Mouse (Mus musculus): Measurements from ENCODE around the gene Ak5. TPM values are rescaled to one million over a fixed set of nuclear protein-coding genes. Genes with fewer than 3 reads are reported as not detected.

Ak5 gene
- polyA plus RNA-seq, 1 experiment = 1.4 TPM

DNA sequence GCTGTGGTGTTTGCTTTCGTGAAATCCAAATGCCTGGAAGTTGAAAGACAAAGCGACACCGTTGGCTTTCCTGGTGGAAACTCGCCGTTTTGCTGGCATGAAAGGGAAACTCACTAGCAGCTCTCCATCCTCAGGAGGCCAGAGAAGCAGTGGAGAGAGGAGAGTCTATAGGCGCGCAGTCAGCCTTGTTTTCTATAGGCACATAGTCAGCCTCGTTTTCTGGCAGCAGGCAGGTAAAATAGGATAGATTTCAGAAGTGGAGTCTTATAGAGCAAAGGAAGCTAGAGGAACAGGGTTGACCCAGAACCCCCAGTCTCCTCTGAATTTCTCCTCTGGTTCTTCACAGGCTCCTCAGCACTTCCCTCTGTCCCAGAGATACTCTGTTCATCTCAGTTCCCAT is 200.1 kb downstream of the Ak5 start:
- no peak for TF ChIP-seq CTCF (IDR thresholded peaks at IDR 0.05; ENCODE audit: control insufficient read depth, insufficient read depth, insufficient replicate concordance, low read depth, low read length)
- TF ChIP-seq POLR2A (IDR thresholded peaks at IDR 0.05; ENCODE audit: control insufficient read depth, low read depth, low read length) = no peak
- H3K4me1 ChIP-seq (ENCODE audit: control insufficient read depth, insufficient read depth, low read length) = no peaks in the 10 kb centered on the region; the same call in 1 of the 2 replicates

DNA sequence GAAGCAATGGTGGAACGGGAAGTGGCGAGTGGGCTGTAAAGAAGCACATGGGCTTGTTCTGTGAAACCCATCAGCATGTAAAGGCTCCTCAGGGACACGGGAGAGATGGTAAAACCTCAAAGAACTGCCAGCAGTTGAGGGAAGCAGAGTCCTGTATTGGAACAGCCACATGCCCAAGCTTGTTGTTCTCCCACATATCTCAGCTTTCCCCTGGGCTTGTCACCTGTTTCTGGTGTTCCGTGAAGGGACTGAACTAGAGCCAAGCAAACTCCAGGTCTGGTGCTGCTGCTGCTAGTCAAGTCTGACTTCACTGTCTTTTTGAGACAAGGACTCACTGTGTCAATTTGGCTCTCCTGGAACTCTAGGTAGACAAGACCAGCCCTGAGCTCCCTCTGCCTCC is 200.8 kb downstream of the Ak5 start:
- Histone ChIP-seq H3K4me3 (ENCODE audit: control insufficient read depth, low read depth, low read length) (no peak overlapping the region), H3K27me3 (ENCODE audit: control insufficient read depth, insufficient read depth, low read length) (no peaks in the 10 kb centered on the region), H3K27ac (ENCODE audit: control insufficient read depth, insufficient read depth, low read depth, low read length) (no peak overlapping the region), H3K4me1 (ENCODE audit: control insufficient read depth, insufficient read depth, low read length) (no peaks in the 10 kb centered on the region; the same call in 1 of the 2 replicates), H3K36me3 (ENCODE audit: control insufficient read depth, insufficient read depth, low read length) (no peaks in the 10 kb centered on the region)
- no peak for TF ChIP-seq CTCF (IDR thresholded peaks at IDR 0.05; ENCODE audit: control insufficient read depth, insufficient read depth, insufficient replicate concordance, low read depth, low read length)
- TF ChIP-seq POLR2A (IDR thresholded peaks at IDR 0.05; ENCODE audit: control insufficient read depth, low read depth, low read length) = no peak

More for the DNA sequence above, 200.1 kb downstream of the Ak5 start:
- Histone ChIP-seq H3K27me3 (ENCODE audit: control insufficient read depth, insufficient read depth, low read length) (no peaks in the 10 kb centered on the region), H3K36me3 (ENCODE audit: control insufficient read depth, insufficient read depth, low read length) (no peaks in the 10 kb centered on the region), H3K4me3 (ENCODE audit: control insufficient read depth, low read depth, low read length) (no peak overlapping the region), H3K27ac (ENCODE audit: control insufficient read depth, insufficient read depth, low read depth, low read length) (no peak overlapping the region)

DNA sequence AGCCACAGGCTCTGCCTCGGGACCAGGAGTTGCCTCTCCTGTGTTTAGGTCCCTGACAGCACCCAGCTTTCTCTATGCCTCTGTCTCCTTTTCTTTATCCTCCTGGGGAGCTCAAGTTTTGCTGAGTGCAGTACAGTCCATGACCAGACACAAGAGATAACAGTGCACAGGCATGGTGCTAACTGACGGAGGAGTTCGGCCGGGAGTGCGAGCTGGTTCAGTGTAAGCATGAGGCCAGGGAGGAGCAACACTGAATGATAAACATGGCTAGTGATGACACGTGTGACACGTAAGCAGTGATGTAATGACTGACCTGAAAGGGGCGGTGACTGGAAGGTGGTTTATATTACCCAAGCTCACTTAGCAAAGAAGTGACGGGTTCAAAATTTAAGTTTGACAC is 201.3 kb downstream of the Ak5 start:
- Histone ChIP-seq H3K36me3 (ENCODE audit: control insufficient read depth, insufficient read depth, low read length) (no peaks in the 10 kb centered on the region), H3K4me1 (ENCODE audit: control insufficient read depth, insufficient read depth, low read length) (no peaks in the 10 kb centered on the region; the same call in 1 of the 2 replicates), H3K27ac (ENCODE audit: control insufficient read depth, insufficient read depth, low read depth, low read length) (no peak overlapping the region; the same call in 1 of the 2 replicates), H3K27me3 (ENCODE audit: control insufficient read depth, insufficient read depth, low read length) (no peaks in the 10 kb centered on the region), H3K4me3 (ENCODE audit: control insufficient read depth, low read depth, low read length) (no peak overlapping the region)
- TF ChIP-seq CTCF (IDR thresholded peaks at IDR 0.05; ENCODE audit: control insufficient read depth, insufficient read depth, insufficient replicate concordance, low read depth, low read length) (no peak), POLR2A (IDR thresholded peaks at IDR 0.05; ENCODE audit: control insufficient read depth, low read depth, low read length) (no peak)

DNA sequence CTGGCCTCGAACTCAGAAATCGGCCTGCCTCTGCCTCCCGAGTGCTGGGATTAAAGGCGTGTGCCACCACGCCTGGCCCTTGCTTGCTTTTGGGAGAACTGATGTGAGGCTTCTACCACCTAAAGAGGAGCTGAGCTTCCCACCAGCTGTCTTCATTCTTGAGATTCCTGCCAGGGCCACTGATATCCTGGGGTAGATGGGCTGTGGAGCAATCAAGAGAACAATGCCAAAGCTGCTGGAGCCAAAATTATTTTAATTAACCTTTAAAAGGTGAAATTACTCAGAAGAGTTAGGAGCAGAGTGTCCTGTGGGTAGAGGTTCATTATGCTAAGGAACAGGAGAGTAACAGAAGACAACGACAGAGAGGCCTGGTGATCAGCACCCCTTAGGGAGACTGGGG is 202.8 kb downstream of the Ak5 start:
- H3K27ac ChIP-seq (ENCODE audit: control insufficient read depth, insufficient read depth, low read depth, low read length) = no peak overlapping the region
- no peak overlapping the region for H3K4me3 ChIP-seq (ENCODE audit: control insufficient read depth, low read depth, low read length)
- no peaks in the 10 kb centered on the region for H3K27me3 ChIP-seq (ENCODE audit: control insufficient read depth, insufficient read depth, low read length)
- H3K4me1 ChIP-seq (ENCODE audit: control insufficient read depth, insufficient read depth, low read length) = no peaks in the 10 kb centered on the region; the same call in 1 of the 2 replicates
- no peak for TF ChIP-seq POLR2A (IDR thresholded peaks at IDR 0.05; ENCODE audit: control insufficient read depth, low read depth, low read length)
- no peak for TF ChIP-seq CTCF (IDR thresholded peaks at IDR 0.05; ENCODE audit: control insufficient read depth, insufficient read depth, insufficient replicate concordance, low read depth, low read length)
- H3K36me3 ChIP-seq (ENCODE audit: control insufficient read depth, insufficient read depth, low read length) = no peaks in the 10 kb centered on the region

DNA sequence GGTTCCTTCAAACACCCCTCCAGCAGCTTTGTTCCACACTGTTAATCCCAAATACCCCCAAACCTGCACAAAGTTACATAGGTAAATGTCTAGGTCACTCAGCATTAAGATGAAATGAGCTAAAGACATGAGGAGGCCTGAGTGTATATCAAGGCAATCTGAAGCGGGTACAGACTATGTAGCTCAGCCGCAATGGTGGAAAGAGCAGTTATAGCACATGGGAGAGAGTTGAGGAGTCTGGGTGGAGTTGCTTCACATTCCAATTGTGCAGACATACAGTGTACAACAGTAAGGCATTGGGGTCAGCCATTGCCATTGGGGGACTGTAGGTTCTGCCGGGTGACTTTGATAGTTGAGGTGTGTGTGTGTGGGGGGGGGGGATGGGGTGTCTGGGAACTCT is 203.7 kb downstream of the Ak5 start:
- Histone ChIP-seq H3K27me3 (ENCODE audit: control insufficient read depth, insufficient read depth, low read length) (no peaks in the 10 kb centered on the region), H3K27ac (ENCODE audit: control insufficient read depth, insufficient read depth, low read depth, low read length) (no peak overlapping the region), H3K4me1 (ENCODE audit: control insufficient read depth, insufficient read depth, low read length) (no peaks in the 10 kb centered on the region; the same call in 1 of the 2 replicates), H3K36me3 (ENCODE audit: control insufficient read depth, insufficient read depth, low read length) (no peaks in the 10 kb centered on the region), H3K4me3 (ENCODE audit: control insufficient read depth, low read depth, low read length) (no peak overlapping the region)
- TF ChIP-seq POLR2A (IDR thresholded peaks at IDR 0.05; ENCODE audit: control insufficient read depth, low read depth, low read length) = no peak
- TF ChIP-seq CTCF (IDR thresholded peaks at IDR 0.05; ENCODE audit: control insufficient read depth, insufficient read depth, insufficient replicate concordance, low read depth, low read length) = no peak

DNA sequence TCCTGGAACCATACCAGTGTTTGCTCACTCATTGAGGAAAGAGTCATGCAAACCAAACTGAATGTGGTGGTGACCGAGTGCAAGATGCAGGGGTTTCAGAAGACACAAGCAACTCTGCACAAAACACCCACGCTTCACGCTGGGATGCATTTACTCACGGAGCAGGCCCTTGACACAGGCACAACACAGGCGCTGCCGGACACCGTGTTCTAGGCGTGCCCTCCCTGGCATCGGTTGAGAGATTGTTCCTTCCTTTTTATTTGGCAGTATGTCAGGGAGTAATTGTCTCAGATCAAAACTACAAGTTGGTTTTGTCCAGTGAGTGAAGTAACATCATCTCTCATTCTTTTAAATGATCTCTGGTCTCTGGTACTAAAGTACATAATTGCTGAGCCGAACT is 205.3 kb downstream of the Ak5 start:
- no peaks in the 10 kb centered on the region for H3K27me3 ChIP-seq (ENCODE audit: control insufficient read depth, insufficient read depth, low read length)
- 0 out of 2 replicates have a peak overlapping the region, but pooled peaks have one; percentile 45 for H3K27ac ChIP-seq (ENCODE audit: control insufficient read depth, insufficient read depth, low read depth, low read length)
- no peaks in the 10 kb centered on the region; the same call in 1 of the 2 replicates for H3K4me1 ChIP-seq (ENCODE audit: control insufficient read depth, insufficient read depth, low read length)
- TF ChIP-seq POLR2A (IDR thresholded peaks at IDR 0.05; ENCODE audit: control insufficient read depth, low read depth, low read length) = no peak
- no peak for TF ChIP-seq CTCF (IDR thresholded peaks at IDR 0.05; ENCODE audit: control insufficient read depth, insufficient read depth, insufficient replicate concordance, low read depth, low read length)
- no peaks in the 10 kb centered on the region for H3K36me3 ChIP-seq (ENCODE audit: control insufficient read depth, insufficient read depth, low read length)
- no peak overlapping the region for H3K4me3 ChIP-seq (ENCODE audit: control insufficient read depth, low read depth, low read length)

DNA sequence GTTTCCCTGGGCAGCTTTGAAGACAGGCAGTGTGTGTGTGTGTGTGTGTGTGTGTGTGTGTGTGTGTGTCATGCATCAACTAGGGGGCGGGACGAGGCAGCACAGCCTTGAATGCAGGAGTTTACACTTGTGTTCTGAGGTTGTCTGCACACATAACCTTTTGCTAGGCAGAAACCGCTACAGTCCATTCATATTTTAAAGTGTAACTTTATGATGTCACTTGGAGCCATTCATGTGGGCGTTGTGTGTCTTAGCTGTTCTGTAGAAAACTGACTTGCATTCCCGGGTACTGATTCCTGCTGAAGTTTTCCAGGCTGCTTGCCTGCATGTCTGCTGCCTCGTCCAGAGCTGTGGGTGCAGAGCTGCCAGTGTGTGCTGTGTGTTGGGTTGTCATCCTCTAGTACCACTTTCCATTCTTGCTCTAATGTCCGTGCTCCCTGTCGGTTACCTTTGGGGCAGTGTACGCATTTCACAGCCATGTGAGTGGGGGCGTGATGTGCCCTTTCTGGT is 206.1 kb downstream of the Ak5 start:
- TF ChIP-seq POLR2A (IDR thresholded peaks at IDR 0.05; ENCODE audit: control insufficient read depth, low read depth, low read length) (no peak), CTCF (IDR thresholded peaks at IDR 0.05; ENCODE audit: control insufficient read depth, insufficient read depth, insufficient replicate concordance, low read depth, low read length) (no peak)
- H3K36me3 ChIP-seq (ENCODE audit: control insufficient read depth, insufficient read depth, low read length) = no peaks in the 10 kb centered on the region
- no peaks in the 10 kb centered on the region; the same call in 1 of the 2 replicates for H3K4me1 ChIP-seq (ENCODE audit: control insufficient read depth, insufficient read depth, low read length)
- no peaks in the 10 kb centered on the region for H3K27me3 ChIP-seq (ENCODE audit: control insufficient read depth, insufficient read depth, low read length)
- no peak overlapping the region for H3K4me3 ChIP-seq (ENCODE audit: control insufficient read depth, low read depth, low read length)
- H3K27ac ChIP-seq (ENCODE audit: control insufficient read depth, insufficient read depth, low read depth, low read length) = no peak overlapping the region

Data from testis, adult 2 months (tissue).